Mouse (Mus musculus): ENCODE results near the gene Col6a4.

The Col6a4 gene

GRCm38 (mm10) chr9:106071651-106072050 is 24.9 kb downstream of the Col6a4 start:
- no peak for DNase-seq

DNA sequence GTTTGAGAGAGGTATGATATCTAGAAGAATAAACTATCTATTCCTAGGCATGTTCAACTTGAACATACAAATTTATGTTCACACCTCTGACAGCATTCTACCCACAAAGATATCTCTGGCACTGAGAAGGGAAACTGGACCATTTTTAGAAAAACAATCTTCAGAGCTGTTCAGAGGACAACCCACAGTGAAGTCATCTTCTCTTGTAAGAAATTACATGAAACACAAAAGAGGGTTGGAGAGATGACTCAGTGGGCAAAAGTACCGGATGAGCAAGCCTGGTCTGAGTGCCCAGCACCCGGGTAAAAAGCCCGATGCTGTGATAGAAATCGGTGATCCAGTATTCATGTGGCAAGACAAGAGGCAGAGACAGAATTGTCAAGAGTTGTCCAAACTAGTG is 43.1 kb downstream of the Col6a4 start:
- no peak for DNase-seq

GRCm38 (mm10) chr9:106043921-106044503 is 52.6 kb downstream of the Col6a4 start:
- DNase-seq: no peak

DNA sequence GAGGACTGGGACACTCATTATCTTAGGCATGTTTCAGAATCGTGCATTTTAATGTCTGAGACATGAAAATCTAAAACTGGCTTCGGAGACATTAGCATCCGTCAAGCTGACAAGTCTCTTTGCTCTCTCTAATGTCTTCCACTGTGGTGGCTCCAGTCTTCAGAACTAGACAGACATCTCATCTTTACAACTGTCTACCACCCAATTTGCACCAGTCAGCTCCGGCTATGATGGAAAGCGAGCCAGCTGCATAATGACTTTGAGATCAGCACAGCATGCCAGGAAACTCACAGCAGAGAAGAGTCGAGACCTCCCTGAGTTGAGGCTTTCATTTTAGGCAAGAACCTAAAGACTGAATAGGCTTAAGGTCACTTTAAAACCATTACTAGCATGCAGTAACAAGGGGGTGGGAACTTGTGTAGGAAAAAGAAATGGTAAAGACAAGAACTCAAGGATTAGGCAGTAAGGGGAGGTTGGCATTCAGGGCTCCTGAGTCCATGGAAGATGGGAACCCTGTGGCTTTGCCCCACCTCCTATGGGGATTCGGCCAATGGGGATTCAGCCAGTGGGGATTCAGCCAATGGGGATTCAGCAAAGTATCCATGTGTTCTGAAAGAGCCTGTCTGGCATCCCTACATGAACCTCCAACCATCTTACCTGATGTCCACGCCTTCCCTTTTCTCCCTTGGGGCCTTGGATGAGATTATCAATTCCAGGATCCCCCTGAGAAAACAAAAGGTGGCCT is 56.5 kb downstream of the Col6a4 start:
- DNase-seq: peak; percentile 16

DNA sequence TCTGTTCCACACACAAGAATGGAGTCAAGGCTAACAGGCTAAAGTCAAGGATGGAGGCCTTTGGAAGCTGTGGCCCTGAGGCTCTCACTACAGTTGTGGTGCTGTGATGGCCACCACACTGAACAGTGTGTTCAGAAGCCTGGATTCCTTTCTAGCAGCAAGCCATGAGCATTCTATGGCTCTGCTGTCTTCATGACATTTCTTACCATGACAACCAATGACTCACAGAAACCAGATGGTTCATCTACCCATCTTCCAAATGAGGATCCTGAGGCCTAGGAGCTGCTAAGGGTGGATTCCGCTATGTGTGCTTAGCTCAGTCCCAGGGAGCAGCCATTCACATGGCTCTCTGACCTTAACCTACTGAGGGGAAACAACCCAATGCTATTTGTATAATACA is 57.3 kb downstream of the Col6a4 start:
- DNase-seq: no peak

GRCm38 (mm10) chr9:106038865-106039264 is 57.7 kb downstream of the Col6a4 start:
- DNase-seq: peak; percentile 81

- DNase-seq: no peak
These were observed 80.9 kb downstream of the Col6a4 start for GRCm38 (mm10) chr9:106015666-106016065.

- no peak for DNase-seq
These were observed 83.4 kb downstream of the Col6a4 start for GRCm38 (mm10) chr9:106013139-106013538.

- DNase-seq: no peak
These were observed 98.6 kb downstream of the Col6a4 start for GRCm38 (mm10) chr9:105997955-105998354.

DNA sequence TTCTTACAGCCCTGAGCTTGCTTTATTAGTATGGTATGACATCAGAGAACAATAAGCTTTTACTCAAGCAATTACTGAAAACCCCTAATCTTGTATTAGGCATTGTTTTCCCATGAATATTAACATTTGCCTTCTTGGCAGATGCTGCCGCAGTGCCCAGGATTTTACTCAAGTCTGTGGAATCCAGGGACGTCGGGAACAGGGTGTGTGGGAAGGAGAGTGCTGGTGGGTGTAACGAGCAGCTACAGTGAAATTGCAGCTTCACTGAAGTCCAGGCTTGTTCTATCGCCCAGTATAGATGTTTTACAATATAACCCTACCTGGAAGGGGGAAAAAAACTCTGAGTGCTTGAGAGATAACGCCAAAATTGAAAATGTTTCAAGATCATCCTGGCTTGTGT is 104.2 kb downstream of the Col6a4 start:
- DNase-seq: no peak

GRCm38 (mm10) chr9:105990099-105990498 is 106.5 kb downstream of the Col6a4 start:
- no peak for DNase-seq

DNA sequence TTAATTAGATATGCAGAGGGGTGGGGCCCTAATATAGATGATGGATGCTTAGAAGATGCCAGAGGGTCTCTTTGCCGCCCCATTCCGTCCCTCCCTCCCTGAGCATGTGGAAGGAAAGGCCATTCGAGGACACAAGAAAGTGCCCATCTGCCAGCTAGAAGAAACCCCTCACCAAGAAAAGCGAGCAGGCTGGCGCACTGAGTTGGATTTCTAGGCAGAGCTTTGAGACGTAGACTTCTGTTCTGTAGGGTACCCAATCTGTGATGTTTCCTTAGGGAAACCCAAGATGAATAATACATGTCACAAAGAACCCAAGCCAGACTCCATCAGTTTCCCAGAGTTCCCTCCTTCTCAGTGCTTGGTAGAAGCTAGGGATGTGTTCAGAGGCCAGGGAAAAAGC is 107.1 kb downstream of the Col6a4 start:
- DNase-seq: no peak

DNA sequence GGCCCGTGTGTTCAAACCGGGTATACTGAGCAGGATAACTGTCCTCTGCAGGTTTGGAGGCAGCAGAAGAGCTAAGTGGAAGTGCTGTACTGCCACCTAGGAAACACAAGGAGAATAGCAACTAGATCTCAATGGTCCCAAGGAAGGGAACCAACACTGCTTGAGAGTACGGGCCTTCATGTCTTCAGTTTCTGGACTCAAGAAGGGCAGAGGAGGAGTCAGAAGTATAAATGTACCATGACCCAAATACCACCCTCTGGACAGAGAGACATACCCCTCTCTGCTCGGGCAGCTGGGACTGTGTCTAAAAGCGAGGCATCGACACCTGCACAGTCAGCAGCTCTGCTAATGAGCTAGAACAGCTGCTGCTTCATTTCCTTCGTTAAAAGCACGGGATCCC is 108.5 kb downstream of the Col6a4 start:
- DNase-seq: peak; percentile 24

DNA sequence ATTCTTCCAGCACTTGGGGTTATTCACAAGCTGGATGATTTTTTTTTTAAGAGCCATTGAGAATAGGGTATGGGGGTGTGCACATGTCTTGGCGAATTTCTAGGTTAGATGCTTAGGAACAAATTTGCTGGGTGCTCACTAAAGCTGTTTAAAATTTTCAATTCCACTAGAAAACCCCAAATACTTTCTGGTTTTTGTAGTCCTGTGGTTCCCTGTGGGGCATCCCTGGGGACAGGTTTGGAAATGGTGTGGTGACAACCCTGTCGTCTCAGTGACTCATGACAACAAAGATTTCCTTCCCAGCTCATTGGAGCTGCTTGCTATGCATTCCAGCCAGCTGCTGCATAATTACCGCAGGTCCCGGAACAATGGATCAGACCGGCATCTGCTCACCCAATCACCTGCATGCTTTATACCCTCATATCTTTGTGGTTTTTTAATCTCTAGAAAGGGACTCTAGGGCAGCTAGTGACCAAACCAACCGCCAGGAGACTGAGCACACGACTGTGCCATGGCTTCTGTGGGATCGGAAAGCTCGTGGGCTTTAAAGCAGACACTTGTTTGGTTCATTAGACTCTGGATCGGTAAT is 111.6 kb downstream of the Col6a4 start:
- peak; percentile 39 for DNase-seq

GRCm38 (mm10) chr9:105978479-105978878 is 118.1 kb downstream of the Col6a4 start:
- no peak for DNase-seq

GRCm38 (mm10) chr9:105976871-105977270 is 119.7 kb downstream of the Col6a4 start:
- no peak for DNase-seq

- DNase-seq: no peak
These were observed 120.3 kb downstream of the Col6a4 start for GRCm38 (mm10) chr9:105976314-105976713.

- no peak for DNase-seq
These were observed 122.8 kb downstream of the Col6a4 start for GRCm38 (mm10) chr9:105973736-105974135.

GRCm38 (mm10) chr9:105972031-105972430 is 124.6 kb downstream of the Col6a4 start:
- no peak for DNase-seq

DNA sequence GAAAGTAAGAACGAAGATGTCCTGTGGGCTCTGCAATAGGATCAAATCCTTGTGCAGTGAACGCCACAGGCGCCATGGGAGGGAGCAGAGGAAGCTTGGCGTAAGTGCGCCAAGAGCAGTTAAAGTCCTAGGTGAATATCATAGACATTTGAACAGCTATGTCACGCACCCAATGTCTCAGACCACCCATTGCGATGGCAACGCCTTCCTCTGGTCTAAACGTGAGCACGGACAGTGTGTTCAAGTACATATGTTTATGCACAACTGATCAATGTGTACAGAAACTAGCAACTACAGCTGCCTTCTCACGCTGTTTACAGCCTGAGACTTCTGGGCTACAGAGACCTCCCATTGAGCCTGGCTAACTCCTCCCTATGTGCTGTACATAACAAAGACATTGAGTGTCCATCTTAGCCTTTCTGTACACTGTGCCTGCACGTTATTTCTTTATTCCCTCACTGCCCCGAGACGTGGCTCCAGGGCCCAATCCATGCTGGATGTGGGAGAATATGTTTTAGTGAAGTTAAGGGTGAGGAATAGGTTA is 125.2 kb downstream of the Col6a4 start:
- no peak for DNase-seq

- no peak for DNase-seq
These were observed 125.7 kb downstream of the Col6a4 start for GRCm38 (mm10) chr9:105970901-105971300.

- DNase-seq: no peak
These were observed 128.6 kb downstream of the Col6a4 start for GRCm38 (mm10) chr9:105967976-105968375.

GRCm38 (mm10) chr9:105960533-105960932 is 136.1 kb downstream of the Col6a4 start, which contains the start of gene Col6a5:
Gene Col6a5, minus strand, starts transcription at chr9:105960643.
- DNase-seq: no peak

DNA sequence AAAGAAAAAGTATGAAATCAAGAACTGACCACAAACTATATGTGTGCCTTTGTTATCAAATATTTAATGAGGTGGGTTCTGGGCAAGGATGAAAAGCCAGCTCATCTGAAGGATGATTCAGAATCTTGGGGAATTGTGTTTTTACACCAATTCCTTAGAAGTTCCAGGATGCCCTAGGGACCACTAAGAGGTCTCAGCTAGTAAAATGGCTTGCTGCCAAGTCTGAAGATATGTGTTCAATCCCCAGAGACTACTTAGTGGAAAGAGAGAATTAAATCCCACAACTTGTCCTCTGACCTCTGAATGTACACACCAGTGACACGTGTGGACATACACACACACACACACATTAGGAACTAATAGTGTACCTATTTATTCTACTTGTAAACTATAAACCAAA is 137.5 kb downstream of the Col6a4 start:
- DNase-seq: no peak
